Mouse (Mus musculus): ENCODE results near the gene Gm20683. TPM values are rescaled to one million over a fixed set of nuclear protein-coding genes. Genes with fewer than 3 reads are reported as not detected.

The Gm20683 gene
- polyA plus RNA-seq, 1 experiment from 2014 or later: 3.4 TPM

- ATAC-seq (ENCODE audit: insufficient read depth, low FRiP score): peak; percentile 93
- peak overlapping the region; percentile 92 for H3K9ac ChIP-seq (ENCODE audit: low read length)
- H3K36me3 ChIP-seq (ENCODE audit: control insufficient read depth, insufficient read depth, low read length): peaks cover 22% of the 10 kb centered on the region
- H3K27ac ChIP-seq (ENCODE audit: low read length): peak overlapping the region; percentile 99
- H3K4me2 ChIP-seq (ENCODE audit: low read depth, low read length): peak overlapping the region; percentile 88
- H3K4me3 ChIP-seq (replicated peaks; ENCODE audit: low read length): peak overlapping the region; percentile 90
- peaks cover 63% of the 10 kb centered on the region for H3K4me1 ChIP-seq (ENCODE audit: control insufficient read depth, insufficient read depth, low read length)
- WGBS: under 1% methylated on average over 77 of the region's 77 CpGs
- no peaks in the 10 kb centered on the region for H3K9me3 ChIP-seq (replicated peaks; ENCODE audit: control insufficient read depth, low read length)
- no peaks in the 10 kb centered on the region for H3K27me3 ChIP-seq (ENCODE audit: control insufficient read depth, insufficient read depth, low read length)
Measured at GRCm38 (mm10) chr17:25832436-25833290, 8.9 kb downstream of the Gm20683 start.

DNA sequence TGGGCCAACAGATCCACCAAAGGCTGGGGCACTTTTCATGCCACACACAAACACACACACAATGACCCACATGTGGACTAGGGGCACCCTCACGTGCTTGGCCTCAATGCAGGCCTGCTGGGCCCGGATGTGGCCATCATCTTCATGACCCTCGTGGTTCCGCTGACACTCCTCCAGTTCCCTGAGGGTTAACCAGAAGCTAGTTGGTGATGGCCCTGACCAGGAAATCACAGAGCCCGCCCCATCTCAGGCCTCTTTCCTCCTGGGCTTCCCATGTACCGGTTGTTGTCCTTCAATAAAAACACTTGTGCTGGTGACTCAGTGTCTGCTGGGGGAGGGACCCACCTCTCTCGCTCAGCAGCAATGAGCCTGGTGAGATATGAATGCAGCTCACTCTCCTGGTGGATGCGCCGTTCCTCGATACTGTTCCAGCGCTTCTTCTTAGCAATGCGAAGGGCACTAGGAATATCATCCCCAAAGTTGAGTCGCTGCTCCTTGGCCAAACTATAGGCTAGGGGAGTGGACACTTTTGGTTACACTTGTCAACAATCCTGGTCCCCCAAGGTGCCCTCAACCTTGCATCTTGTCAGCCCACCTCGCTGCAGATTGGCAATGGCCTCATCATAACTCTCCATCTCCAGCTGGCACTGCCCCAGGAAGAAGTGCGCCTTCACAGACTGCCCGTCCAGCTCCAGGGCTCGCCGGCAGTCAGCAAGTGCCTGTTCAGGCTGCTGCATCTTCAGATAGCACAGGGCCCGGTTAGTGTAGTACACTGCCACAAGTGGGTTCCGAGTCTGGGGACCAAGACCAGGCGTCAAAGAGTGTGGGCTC is 9.9 kb downstream of the Gm20683 start:
- Histone ChIP-seq H3K27ac (ENCODE audit: low read length) (peak overlapping the region; percentile 95), H3K9ac (ENCODE audit: low read length) (peak overlapping the region; percentile 92), H3K27me3 (ENCODE audit: control insufficient read depth, insufficient read depth, low read length) (no peaks in the 10 kb centered on the region), H3K4me1 (ENCODE audit: control insufficient read depth, insufficient read depth, low read length) (peaks cover 57% of the 10 kb centered on the region), H3K9me3 (replicated peaks; ENCODE audit: control insufficient read depth, low read length) (no peaks in the 10 kb centered on the region), H3K36me3 (ENCODE audit: control insufficient read depth, insufficient read depth, low read length) (peaks cover 28% of the 10 kb centered on the region), H3K4me2 (ENCODE audit: low read depth, low read length) (peak overlapping the region; percentile 88), H3K4me3 (replicated peaks; ENCODE audit: low read length) (peak overlapping the region; percentile 90)
- ATAC-seq (ENCODE audit: insufficient read depth, low FRiP score): no peak
- 48% methylated on average over 21 of the region's 21 CpGs for WGBS

DNA sequence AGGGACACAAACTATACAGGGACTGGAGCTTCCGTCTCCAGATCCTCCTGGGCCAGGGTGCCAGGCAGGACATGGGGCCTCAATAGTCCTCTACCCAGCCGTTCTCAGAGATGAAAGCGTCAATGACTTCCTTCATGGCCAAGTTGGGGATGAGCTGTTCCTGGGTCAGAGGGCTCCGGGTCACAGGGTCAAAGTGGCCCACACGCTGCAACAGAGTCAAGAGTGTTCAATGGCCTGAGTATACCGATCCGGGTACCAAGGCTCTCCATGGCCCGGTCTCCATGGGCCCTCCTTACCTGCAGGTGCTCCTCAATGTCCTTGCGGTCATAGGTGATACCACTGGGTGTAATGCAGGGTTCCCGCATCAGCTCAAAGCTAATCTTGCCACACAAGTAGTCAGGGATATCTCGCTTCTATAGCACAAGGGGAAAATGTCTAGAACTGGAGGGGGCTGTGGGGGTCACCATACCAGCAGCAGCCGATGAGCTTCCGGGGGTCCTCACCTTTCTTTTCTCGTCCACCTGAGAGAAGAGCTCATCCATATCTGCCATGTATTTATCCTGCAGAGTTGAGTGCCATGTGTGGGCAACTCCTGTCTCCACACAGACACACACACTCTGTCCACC is 10.6 kb downstream of the Gm20683 start:
- WGBS: 81% methylated on average over 14 of the region's 14 CpGs
- Histone ChIP-seq H3K4me3 (replicated peaks; ENCODE audit: low read length) (no peak overlapping the region), H3K4me2 (ENCODE audit: low read depth, low read length) (peak overlapping the region; percentile 88; the same call in 1 of the 2 replicates), H3K27me3 (ENCODE audit: control insufficient read depth, insufficient read depth, low read length) (no peaks in the 10 kb centered on the region), H3K9ac (ENCODE audit: low read length) (0 out of 2 replicates have a peak overlapping the region, but pooled peaks have one; percentile 10), H3K36me3 (ENCODE audit: control insufficient read depth, insufficient read depth, low read length) (peaks cover 29% of the 10 kb centered on the region), H3K4me1 (ENCODE audit: control insufficient read depth, insufficient read depth, low read length) (peaks cover 49% of the 10 kb centered on the region), H3K27ac (ENCODE audit: low read length) (no peak overlapping the region), H3K9me3 (replicated peaks; ENCODE audit: control insufficient read depth, low read length) (no peaks in the 10 kb centered on the region)
- ATAC-seq (ENCODE audit: insufficient read depth, low FRiP score): no peak

GRCm38 (mm10) chr17:25830200-25830753 is 11.3 kb downstream of the Gm20683 start:
- 79% methylated on average over 4 of the region's 4 CpGs for WGBS
- Histone ChIP-seq H3K27me3 (ENCODE audit: control insufficient read depth, insufficient read depth, low read length) (no peaks in the 10 kb centered on the region), H3K27ac (ENCODE audit: low read length) (peak overlapping the region; percentile 93), H3K9ac (ENCODE audit: low read length) (peak overlapping the region; percentile 87), H3K36me3 (ENCODE audit: control insufficient read depth, insufficient read depth, low read length) (peaks cover 30% of the 10 kb centered on the region), H3K9me3 (replicated peaks; ENCODE audit: control insufficient read depth, low read length) (no peaks in the 10 kb centered on the region), H3K4me2 (ENCODE audit: low read depth, low read length) (peak overlapping the region; percentile 91), H3K4me3 (replicated peaks; ENCODE audit: low read length) (peak overlapping the region; percentile 74; the same call in 1 of the 2 replicates), H3K4me1 (ENCODE audit: control insufficient read depth, insufficient read depth, low read length) (peaks cover 45% of the 10 kb centered on the region)
- ATAC-seq (ENCODE audit: insufficient read depth, low FRiP score): no peak

DNA sequence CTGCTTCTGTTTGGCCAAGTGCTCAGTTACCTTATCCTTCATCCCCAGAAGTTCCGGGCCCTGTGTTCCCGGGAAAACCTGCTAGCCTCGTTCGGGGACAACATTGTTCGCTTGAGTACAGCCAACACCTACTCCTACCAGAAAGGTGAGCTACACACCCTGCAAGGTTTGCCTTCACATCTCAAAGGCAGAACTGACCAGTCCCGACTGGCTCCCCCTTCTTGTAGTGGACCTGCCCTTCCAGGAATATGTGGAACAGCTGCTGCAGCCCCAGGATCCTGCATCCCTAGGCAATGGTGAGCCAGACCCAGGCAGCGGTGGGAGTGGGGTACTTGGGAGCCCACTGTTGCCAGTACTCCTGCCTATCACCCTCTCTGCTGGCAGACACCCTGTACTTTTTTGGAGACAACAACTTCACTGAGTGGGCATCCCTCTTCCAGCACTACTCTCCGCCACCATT is 12.0 kb downstream of the Gm20683 start:
- ATAC-seq (ENCODE audit: insufficient read depth, low FRiP score): no peak
- Histone ChIP-seq H3K27me3 (ENCODE audit: control insufficient read depth, insufficient read depth, low read length) (no peaks in the 10 kb centered on the region), H3K4me3 (replicated peaks; ENCODE audit: low read length) (peak overlapping the region; percentile 74), H3K36me3 (ENCODE audit: control insufficient read depth, insufficient read depth, low read length) (peaks cover 23% of the 10 kb centered on the region), H3K9ac (ENCODE audit: low read length) (peak overlapping the region; percentile 87), H3K9me3 (replicated peaks; ENCODE audit: control insufficient read depth, low read length) (no peaks in the 10 kb centered on the region), H3K27ac (ENCODE audit: low read length) (peak overlapping the region; percentile 93), H3K4me1 (ENCODE audit: control insufficient read depth, insufficient read depth, low read length) (peaks cover 45% of the 10 kb centered on the region), H3K4me2 (ENCODE audit: low read depth, low read length) (peak overlapping the region; percentile 91)
- WGBS: 28% methylated on average over 8 of the region's 8 CpGs

GRCm38 (mm10) chr17:25828712-25829557 is 12.6 kb downstream of the Gm20683 start, which contains the start of gene Jmjd8:
Jmjd8 (plus strand) TSS chr17:25828867.
- Histone ChIP-seq H3K36me3 (ENCODE audit: control insufficient read depth, insufficient read depth, low read length) (peaks cover 23% of the 10 kb centered on the region), H3K9me3 (replicated peaks; ENCODE audit: control insufficient read depth, low read length) (no peaks in the 10 kb centered on the region), H3K27ac (ENCODE audit: low read length) (peak within 1 kb of the TSS; percentile 93), H3K4me3 (replicated peaks; ENCODE audit: low read length) (peak within 1 kb of the TSS; percentile 74), H3K4me2 (ENCODE audit: low read depth, low read length) (peak within 1 kb of the TSS; percentile 91), H3K4me1 (ENCODE audit: control insufficient read depth, insufficient read depth, low read length) (peaks cover 45% of the 10 kb centered on the region), H3K27me3 (ENCODE audit: control insufficient read depth, insufficient read depth, low read length) (no peaks in the 10 kb centered on the region), H3K9ac (ENCODE audit: low read length) (peak within 1 kb of the TSS; percentile 87)
- ATAC-seq (ENCODE audit: insufficient read depth, low FRiP score): peak; percentile 21; the same call in 1 of the 2 replicates
- under 1% methylated on average over 32 of the region's 32 CpGs for WGBS

- H3K36me3 ChIP-seq (ENCODE audit: control insufficient read depth, insufficient read depth, low read length): peaks cover 23% of the 10 kb centered on the region
- H3K9me3 ChIP-seq (replicated peaks; ENCODE audit: control insufficient read depth, low read length): no peaks in the 10 kb centered on the region
- ATAC-seq (ENCODE audit: insufficient read depth, low FRiP score): no peak
- peak overlapping the region; percentile 74 for H3K4me3 ChIP-seq (replicated peaks; ENCODE audit: low read length)
- peak overlapping the region; percentile 91 for H3K4me2 ChIP-seq (ENCODE audit: low read depth, low read length)
- H3K27ac ChIP-seq (ENCODE audit: low read length): peak overlapping the region; percentile 93
- peaks cover 44% of the 10 kb centered on the region for H3K4me1 ChIP-seq (ENCODE audit: control insufficient read depth, insufficient read depth, low read length)
- H3K9ac ChIP-seq (ENCODE audit: low read length): peak overlapping the region; percentile 87
- H3K27me3 ChIP-seq (ENCODE audit: control insufficient read depth, insufficient read depth, low read length): no peaks in the 10 kb centered on the region
- WGBS: 82% methylated on average over 8 of the region's 8 CpGs
Measured at GRCm38 (mm10) chr17:25828223-25828594, 13.4 kb downstream of the Gm20683 start.

Data from stomach, embryonic 16.5 days (tissue).